Mouse (Mus musculus) thymus, postnatal 36 days (tissue): Measurements from ENCODE around the gene Slc37a4.
A peak's percentile ranks its signal among the peaks of the same experiment; 100 is the strongest.
"Not testable (repeated sequence)": the region's sequence is repeated elsewhere in the genome, so short reads cannot be mapped to it uniquely, and the experiment has no call there.

Source experiments
- DNase-seq, 2 experiments: peaks; one replicate each; pipeline ENCODE4 v3.0.0; 2022; ENCODE audit warnings: mixed read lengths in 2 of 2

Gene Slc37a4

DNA sequence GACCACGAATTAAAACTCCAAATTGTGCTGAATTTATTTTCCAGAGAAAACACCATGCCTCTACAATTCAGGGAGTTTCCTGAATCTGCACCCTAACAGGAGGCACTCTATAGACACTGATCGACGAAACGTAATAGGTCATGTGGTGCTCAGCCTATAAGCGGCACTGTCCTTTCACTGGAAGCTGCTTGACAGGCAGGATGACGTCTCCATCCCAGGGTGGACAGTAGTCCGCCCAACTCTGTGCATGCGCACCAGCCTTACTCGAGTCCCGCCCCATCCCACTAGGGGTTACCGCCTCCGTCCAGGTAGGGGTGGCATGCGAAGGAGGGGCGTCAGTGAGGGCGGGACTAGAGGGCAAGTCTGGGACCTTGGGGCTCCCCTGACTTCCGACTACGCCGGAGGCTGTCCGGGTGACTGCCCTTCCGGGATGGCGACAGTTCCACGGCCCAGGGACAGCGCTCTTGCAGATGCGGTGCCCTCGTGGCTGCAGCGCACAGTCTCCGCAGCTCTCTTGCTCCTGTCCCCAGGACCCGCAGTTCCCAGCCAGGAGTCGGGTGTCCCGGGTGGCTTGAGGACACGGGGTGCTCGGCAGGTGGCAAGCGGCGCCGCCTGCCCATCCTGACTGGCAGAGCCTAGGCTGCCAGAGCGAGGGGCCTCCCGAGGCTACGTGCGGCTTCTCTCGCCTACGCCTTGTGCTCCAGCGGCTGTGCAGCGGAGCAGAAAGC lies at the start of gene Slc37a4:
Gene Slc37a4 (plus strand): TSS at position 169 of the 728 bp plus-strand sequence.
- DNase-seq: peak; percentile 84 to 90

DNA sequence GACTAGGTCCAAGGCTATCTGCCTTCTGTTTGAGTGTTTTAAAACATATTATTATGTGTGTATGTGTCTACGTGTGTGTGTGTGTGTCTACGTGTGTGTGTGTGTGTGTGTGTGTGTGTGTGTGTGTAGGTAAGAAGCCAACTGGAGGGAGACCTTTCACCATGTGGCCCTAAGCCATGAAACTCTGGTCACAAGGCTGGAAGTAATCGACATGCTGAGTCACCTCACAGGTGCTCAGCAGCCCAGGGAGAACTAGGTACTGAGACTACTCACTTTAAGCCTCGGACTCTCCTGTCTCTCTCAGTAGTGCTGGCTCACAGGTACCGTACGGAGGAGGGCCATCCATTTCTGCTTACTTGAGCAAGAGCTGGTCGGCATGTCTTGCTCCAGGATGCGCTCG lies 49.5 kb upstream of the Slc37a4 start:
- DNase-seq: no peak

DNA sequence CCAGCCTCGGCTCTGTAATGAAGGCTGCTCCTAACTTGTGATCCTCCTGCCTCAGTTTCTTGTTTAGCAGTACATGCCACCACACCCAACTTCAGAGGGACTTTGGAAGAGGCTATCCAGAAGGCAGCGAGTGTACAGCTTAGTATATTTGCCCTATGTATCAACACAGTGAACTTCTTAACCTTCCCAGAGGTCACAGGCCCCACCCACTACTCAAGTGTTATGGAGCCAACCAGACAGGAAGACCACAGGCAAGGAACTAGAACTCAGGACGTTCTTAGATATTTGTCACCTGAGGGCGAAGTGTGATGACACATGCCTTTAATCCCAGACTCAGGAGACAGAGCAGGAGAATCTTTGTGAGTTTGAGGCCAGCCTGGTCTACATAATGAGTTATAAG lies 49.0 kb upstream of the Slc37a4 start:
- DNase-seq: no peak

DNA sequence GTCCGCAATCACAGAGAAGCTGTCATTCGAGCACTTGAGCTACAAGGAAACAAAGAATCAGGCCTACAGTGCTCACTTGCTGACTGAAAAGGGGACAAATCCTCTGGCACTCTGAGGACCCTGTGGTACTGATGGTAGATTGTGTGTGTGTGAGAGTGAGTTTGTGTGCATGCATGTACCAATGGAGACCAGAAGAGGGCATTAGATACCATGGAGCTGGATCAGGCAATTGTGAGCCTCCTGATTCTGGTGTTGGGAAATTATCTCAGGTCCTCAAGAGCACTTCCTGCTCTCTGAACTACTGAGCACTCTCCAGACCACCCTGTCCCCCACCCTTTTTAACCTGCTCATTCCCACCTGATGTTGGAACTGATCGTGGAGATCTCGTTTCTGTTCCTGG lies 48.1 kb upstream of the Slc37a4 start:
- DNase-seq: no peak

DNA sequence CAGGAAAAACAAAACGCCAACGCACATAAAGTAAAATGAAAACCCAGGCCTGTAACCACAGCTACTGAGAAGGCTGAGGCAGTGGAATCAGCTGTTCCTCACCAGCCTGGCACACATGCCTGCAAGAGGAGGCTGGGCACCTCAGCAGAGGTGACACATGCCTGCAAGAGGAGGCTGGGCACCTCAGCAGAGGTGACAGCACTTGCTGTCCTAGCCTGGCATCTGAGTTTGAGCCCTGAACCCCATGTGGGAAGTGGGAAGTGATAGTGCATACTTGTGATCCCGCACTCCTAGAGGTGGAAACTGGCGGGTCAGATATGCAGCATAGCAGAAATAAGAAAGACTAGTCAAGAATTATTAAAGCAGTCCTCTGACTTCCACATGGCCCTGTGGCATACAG lies 45.3 kb upstream of the Slc37a4 start:
- no peak for DNase-seq

DNA sequence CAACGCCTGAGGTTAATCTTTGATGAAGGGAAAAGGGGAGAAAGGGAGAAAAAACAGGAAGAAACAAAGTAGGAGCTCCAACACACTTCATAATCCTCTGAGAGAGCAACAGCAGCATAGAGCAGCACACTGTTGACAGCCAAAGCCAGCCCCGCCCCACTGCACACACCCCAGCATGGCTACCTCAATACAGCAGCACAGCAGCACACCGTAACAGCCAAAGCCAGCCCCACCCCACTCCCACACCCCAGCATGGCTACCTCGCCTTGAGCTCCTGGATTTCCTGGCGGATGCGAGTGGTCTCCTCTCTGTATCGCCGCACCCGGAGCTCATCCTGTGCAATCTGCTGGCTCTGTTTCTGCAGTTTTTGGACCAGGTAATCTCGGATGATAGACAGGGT lies 44.3 kb upstream of the Slc37a4 start:
- DNase-seq: no peak

DNA sequence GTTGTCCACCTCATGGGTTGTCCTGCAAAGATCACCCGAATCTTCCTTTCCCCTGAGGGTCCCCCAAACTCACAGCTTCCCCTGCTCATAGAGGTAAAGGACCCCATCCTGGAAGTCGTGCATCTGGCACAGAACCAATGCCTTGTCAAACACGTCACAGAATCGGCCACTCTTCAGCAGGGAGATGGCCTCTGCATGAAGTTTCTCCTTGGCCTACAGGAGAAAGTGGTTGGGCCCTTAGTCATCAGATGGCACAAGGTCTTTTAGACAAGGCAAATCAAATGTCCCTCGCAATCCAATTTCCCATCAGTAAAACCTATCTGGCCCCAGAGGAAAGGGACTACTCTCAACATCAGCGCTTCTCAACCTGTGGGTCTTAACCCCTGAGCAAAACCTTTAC lies 43.5 kb upstream of the Slc37a4 start:
- no peak for DNase-seq

DNA sequence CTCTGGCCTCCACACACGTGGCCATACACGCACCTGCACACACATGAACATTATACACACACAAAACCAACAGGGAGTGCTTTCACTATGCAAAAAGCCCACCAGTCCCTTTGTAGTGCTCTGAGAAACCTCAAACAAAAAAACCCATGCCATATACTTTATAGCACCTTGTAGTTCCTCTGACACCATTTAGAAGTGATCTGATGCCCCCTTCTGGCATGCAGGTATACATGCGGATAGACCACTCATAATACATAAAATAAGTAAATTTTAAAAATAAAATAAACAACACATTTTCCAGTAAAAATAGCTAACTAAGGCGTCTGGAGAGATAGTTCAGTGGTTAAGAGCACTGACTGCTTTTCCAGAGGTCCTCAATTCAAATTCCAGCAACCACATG lies 39.4 kb upstream of the Slc37a4 start:
- peak in 1 of 2 experiments; percentile 23 for DNase-seq

DNA sequence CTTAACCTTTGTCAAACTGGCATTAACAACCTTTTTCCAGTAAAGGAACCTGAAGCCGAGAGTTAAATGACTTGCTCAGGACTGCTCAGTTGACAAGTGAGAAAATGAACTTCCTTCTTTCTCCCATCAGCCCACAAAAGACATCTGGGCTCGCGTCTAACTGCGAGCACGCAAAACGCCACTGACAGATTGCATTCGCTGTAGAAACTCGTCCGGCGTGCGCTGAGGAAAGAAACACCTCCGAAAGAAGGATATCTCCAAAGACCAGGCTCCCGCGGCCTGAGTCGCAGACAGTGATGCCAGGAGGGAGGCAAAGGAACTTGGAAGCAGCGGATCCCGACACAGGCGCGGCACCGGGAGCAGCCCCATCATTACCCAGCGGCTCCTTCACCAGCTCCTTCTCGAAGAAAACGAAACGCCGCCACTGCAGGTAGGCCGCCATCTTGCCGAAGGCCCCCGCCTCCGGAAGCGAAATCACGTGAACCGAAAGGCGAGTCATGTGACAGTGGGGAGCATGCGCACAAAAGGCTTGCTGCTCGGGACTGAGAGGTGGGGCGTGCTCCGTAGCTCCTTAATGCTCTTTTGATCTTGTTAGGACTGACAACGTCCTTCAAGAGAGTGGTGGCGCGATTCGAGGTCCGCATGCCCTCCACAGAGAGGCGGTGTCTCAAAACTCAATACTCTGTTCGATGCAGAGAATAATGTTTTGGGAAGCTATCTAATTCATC lies 35.3 kb upstream of the Slc37a4 start, which contains the start of gene Vps11:
Gene Vps11 (minus strand): TSS at position 481 of the 728 bp plus-strand sequence.
- DNase-seq: peak; percentile 93 to 95

DNA sequence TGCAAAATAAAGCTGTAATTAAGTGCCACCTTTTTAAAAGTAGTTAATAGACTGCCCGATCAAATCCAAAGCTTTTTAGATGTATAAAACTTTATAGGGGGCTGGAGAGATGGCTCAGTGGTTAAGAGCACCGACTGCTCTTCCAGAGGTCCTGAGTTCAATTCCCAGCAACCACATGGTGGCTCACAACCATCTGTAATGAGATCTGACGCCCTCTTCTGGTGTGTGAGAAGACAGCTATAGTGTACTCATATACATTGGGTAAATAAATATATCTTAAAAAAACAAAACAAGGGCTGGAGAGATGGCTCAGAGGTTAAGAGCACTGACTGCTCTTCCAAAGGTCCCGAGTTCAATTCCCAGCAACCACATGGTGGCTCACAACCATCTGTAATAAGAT lies 34.7 kb upstream of the Slc37a4 start:
- DNase-seq: not testable (repeated sequence)

DNA sequence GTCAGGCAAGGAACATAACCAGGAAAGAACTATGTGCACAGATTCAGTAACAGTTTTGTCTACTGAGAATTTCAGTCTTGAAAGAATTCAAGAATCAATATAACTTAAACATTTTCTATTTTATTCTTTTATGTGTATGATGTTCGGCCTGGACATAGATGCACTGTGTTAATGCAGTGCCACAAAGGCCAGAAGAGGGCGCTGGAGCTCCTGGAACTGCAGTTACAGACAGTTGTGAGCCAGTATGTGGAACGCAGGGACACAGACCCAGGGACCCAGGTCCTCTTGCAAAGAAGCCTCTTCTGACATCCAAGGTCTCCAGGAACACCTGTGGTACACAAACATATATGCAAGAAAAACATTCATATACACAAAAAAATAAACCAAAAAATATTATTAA lies 32.2 kb upstream of the Slc37a4 start:
- peak in 1 of 2 experiments; percentile 28 for DNase-seq

DNA sequence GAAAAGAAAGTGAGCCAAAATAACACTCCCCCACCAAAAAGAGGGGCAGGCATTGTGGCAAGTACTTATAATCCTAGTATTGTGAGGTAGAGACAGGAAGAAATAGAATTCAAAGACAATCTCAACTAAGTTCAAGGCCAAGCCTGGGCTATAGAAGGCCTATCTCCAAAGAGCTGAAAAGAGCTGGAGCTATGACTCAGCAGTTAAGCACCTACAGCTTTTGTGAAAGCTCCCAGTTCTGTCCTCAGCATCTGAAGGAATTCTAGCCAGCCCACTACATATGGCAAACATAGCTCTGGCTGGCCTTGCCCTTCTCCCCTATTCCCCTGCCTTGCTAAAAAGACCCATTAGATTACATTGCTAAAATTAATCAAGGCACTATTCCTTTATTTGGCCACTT lies 23.3 kb upstream of the Slc37a4 start:
- DNase-seq: no peak

DNA sequence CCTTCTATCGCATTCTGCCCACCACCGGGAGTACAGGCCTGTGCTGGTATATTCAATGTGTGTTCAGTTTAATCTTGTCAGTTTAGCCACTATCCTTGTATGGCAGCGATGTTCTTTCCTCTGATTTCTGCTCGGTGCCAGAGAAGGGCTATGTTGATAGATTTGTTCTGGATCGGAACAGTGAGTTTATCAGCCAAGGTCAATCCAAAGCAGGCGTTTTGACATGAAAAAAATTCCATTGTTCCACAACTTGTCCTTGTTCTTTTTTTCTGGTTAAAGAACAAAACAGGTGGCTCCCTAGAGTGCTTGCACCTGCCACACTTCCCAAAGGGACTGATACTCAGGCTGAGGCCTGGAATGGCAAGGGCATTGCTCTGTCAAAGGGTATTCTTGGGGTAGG lies 20.5 kb upstream of the Slc37a4 start:
- DNase-seq: no peak

DNA sequence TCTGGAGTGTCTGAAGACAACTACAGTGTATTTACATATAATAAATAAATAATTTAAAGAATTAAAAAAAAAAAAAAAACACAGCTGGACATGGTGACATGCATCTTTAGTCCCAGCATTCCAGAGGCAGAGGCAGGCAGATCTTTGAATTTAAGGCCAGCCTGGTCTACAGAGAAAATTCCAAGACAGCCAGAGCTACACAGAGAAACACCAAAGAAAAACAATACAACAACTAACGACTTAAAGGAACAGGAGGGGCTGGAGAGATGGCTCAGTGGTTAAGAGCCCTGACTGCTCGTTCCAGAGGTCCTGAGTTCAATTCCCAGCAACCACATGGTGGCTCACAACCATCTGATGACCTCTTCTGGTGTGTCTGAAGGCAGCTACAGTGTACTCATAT lies 19.3 kb upstream of the Slc37a4 start:
- DNase-seq: not testable (repeated sequence)

DNA sequence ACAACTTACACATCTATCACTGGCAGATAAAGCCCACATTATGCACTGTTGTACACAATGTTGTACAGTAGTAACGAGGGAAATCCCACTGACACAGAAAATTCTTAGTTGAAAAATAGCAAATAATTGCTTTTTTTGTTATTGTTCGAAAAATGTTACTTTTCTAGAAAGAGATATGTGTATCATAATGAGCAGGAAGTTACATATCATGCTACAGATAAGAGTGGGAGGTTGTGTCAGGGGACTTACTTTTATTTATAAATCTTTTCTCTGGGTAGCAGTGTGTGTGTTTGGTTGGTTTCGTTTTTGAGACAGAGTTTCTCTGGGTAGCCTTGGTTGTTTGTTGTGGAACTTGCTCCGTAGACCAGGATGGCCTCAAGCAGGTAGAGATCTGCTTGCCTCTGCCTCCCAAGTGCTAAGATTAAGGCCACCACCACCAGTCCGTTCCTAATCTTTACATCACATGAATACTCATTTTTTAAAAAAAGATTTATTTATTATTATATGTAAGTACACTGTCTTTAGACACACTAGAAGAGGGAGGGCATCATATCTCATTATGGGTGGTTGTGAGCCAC lies 18.4 kb upstream of the Slc37a4 start:
- no peak for DNase-seq

DNA sequence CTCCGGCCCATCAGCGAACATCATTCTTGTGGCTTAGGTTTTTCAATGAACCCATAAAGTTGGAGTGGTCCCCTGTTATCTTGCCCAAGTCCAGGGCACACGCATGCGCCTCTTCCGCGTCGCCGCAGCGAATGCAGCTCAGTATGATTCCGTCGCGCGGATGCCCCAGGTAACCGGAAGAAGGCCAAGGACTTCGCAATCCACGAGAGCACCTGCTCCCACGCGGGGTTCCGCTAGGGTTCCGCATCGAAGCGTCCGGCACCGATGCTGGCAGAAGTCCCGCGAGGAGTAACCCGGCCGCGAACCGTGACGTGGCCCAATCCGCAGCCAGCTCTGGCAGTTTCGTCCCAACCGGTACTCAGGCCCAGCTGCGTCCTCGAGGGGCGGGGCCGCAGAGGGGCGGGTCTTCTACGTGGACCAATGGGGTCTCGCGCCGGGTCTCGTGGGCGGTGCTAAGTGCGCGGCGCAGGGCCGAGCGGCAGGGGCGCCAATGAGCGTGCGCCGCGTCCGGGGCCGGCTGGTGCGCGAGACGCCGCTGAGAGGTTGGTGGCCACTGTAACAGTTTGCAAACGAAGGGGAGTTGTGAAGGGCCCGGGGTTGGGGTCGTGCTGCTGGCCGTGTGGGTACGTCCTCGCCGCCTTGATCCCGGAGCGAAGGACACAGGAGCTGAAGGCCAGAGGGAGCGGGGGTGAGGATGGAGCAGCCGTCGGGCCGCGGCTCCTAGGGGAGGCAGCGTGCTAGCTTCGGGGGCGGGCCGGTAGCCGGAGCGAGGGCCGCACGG lies 17.4 kb upstream of the Slc37a4 start, which contains the start of gene Hyou1:
Gene Hyou1 (plus strand): TSS at position 437 of the 781 bp plus-strand sequence.
- peak; percentile 99 for DNase-seq

DNA sequence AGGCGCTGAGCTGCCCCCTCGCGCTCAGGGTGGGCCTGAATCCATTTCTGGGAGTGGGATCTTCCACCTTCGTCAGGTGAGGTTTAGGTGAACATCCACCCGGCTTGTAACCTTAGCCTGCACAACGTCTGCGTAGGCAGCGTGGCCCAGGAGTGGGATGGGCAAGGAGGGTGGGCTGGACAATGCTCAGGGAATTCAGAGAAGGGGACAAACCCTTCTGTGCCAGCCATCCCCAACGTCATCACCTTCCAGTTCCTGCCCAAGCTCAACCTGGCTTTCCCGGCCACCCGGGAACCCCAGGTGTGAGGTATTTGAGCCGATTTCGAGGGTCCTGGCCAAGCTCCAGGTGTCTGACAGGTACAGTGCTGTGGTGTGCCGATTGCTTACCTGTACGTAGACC lies 16.8 kb upstream of the Slc37a4 start:
- DNase-seq: no peak

DNA sequence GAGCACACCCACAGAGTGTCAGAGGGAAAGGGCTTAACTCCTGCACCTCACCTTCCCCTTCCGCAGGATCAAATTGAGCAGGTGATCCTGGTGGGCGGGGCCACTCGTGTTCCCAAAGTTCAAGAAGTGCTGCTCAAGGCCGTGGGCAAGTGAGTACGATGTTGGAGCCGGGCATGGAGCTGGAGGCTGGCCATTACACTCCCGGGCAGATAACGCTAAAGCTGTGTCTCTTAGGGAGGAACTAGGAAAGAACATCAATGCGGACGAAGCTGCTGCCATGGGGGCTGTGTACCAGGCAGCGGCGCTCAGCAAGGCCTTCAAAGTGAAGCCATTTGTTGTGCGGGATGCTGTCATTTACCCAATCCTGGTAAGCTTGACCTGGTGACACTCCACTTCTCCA lies 12.1 kb upstream of the Slc37a4 start:
- DNase-seq: no peak

DNA sequence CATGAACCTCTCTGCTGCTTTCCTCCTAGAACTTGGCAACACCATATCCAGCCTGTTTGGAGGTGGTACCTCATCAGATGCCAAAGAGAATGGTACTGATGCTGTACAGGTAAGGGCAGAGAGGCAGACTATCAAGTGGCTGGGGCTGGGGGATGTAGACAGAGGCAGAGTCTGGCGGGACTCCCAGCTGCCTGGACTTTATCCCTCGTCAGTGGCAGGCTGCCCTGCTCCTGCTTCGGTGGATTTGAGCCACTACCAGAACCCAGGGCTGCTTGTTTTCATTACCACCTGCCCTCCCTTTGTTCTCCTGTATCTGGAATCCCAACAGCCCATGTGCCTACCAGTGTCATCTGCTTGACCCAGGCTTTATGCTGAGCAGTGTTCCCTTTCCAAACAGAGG lies 9.4 kb upstream of the Slc37a4 start:
- DNase-seq: no peak

DNA sequence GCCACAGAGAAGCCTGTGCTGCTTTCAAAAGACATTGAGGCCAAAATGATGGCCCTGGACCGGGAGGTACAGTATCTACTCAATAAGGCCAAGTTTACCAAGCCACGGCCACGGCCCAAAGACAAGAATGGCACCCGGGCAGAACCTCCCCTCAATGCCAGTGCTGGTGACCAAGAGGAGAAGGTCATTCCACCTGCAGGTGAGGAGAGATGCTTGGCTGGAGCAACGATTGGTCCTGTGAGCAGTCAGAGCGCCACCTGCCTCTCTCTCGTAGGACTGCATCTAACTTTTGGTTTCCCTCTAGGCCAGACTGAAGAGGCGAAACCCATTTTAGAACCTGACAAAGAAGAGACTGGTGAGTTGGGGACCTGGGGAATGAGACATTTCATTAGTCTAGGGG lies 7.4 kb upstream of the Slc37a4 start:
- DNase-seq: peak; percentile 55 to 56

DNA sequence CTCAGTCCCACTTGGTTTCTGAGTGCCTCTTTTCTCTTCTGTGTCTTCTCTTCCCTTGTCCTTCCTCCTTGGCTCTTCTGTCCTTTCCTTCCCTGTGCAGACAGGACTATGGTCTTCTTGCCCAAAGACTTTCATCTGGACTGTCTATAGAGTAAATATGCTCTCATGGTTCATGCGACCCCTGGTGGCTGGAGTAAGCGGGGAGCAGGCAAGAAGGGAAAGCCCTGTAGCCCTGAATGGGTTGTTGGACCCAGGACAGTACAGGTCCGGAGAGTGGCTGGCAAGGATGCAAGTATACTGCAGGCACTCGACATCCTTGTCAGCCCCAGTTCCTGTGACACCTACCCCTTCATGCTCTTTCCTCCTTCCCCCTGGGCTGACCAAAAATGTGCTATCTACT lies 5.2 kb upstream of the Slc37a4 start:
- peak; percentile 60 to 66 for DNase-seq

DNA sequence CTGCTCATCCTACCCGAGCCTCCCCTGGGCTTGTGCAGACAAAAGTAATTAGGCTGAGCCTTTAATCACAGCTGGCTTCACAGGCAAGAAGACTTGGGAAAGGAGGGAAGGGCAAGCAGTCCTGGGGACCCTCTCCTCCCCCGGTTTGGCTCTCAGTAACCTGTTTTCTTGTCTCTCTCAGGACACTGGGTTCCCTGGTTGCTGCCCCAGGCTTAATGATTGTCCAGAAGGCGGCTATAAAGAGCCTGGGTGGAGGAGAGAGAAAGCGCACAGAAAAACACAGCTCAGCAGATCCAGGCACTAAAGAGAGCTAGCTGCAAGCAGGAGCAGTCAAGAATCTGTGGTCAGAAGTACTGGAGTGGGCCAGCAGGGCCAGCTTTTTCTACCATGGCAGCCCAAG lies 1.4 kb downstream of the Slc37a4 start:
- no peak for DNase-seq

DNA sequence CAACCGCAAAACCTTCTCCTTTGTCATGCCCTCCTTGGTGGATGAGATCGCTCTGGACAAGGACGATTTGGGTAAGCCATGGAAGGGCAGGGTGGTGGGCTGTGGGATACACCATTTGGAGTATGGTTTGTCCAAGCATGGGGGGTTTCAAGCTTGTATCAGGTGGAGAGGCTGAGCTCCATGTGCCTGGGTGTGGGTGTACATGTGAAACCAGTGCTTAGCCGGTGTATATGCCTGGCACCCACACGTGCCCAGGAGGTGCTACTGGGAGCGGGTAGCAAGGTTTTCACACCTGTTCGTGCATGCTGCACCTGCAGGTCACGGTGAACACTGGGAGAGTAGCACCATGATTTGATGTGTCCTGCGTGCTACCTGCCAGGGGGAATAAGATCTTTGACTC lies 1.9 kb downstream of the Slc37a4 start:
- DNase-seq: no peak
